Comparison of ENCODE assay signal across 8 mouse cellular contexts in the genomic region with DNA sequence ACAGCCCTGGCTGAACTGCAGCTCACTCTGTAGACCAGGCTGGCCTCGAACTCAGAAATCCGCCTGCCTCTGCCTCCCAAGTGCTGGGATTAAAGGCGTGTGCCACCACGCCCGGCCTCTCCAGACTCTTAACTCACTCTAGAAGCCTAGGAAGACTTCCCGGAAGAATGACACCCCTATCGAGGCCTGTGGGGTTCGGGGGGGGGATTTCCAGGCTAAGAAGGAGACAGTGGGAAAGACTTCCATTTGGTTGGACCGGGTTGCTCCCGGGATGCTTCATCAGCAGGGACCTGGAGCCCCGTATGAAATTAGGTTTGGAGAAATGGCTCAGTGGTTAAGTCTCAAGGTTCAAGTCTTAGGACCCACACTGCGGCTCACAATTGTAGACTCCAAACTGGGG. TPM values are rescaled to one million over a fixed set of nuclear protein-coding genes. Genes with fewer than 3 reads are reported as not detected.
A peak's percentile ranks its signal among the peaks of the same experiment; 100 is the strongest.
DNase-seq lines count a peak whose midpoint lies in the region; ATAC-seq and TF ChIP-seq lines count a peak whose summit lies in the region.

No protein-coding gene starts in this region.

- H3K4me3 ChIP-seq in cerebellum, adult 2 months (replicated peaks; ENCODE audit: insufficient read depth, low read depth, low read length) = peak overlapping the region; percentile 82
- peak overlapping the region; percentile 72 for H3K4me3 ChIP-seq in C2C12 (ENCODE audit: insufficient read depth, poor library complexity, severe bottlenecking)
- H3K4me3 ChIP-seq in heart, postnatal 0 days (ENCODE audit: low read depth, low read length) = peak overlapping the region; percentile 71
- peak overlapping the region; percentile 61; the same call in 1 of the 2 replicates for H3K4me3 ChIP-seq in liver, postnatal 0 days (ENCODE audit: low read depth, low read length)

- H3K27ac ChIP-seq in cerebellum, adult 2 months (ENCODE audit: insufficient read depth, low read length) = no peak overlapping the region
- H3K27ac ChIP-seq in heart, postnatal 0 days (ENCODE audit: low read depth) = no peak overlapping the region
- peak overlapping the region; percentile 49; the same call in 1 of the 2 replicates for H3K27ac ChIP-seq in liver, postnatal 0 days (ENCODE audit: low read depth)

- no peaks in the 10 kb centered on the region for H3K9me3 ChIP-seq in heart, postnatal 0 days (replicated peaks; ENCODE audit: control insufficient read depth, low read length)
- no peaks in the 10 kb centered on the region for H3K9me3 ChIP-seq in liver, postnatal 0 days (ENCODE audit: low read length)

- no peak for TF ChIP-seq EP300 in heart, postnatal 0 days (IDR thresholded peaks at IDR 0.05; ENCODE audit: low read depth)
- TF ChIP-seq EP300 in liver, postnatal 0 days (IDR thresholded peaks at IDR 0.05; ENCODE audit: low read depth) = no peak

- no peak overlapping the region for H3K9ac ChIP-seq in heart, postnatal 0 days (replicated peaks; ENCODE audit: low read depth, low read length)
- H3K9ac ChIP-seq in liver, postnatal 0 days (replicated peaks) = peak overlapping the region; percentile 49

- TF ChIP-seq POLR2A in cerebellum, adult 2 months (IDR thresholded peaks at IDR 0.05; ENCODE audit: borderline replicate concordance, insufficient read depth, low read length) = no peak

- no peak for TF ChIP-seq CTCF in cerebellum, adult 2 months (IDR thresholded peaks at IDR 0.05; ENCODE audit: borderline replicate concordance, insufficient read depth, low read depth, low read length)
- TF ChIP-seq CTCF in C2C12 (IDR thresholded peaks at IDR 0.05; ENCODE audit: control insufficient read depth, insufficient read depth, insufficient read length) = no peak
- no peak for TF ChIP-seq CTCF in heart, postnatal 0 days (IDR thresholded peaks at IDR 0.05; ENCODE audit: low read depth)
- TF ChIP-seq CTCF in liver, postnatal 0 days (IDR thresholded peaks at IDR 0.05; ENCODE audit: low read depth) = no peak

- no peak overlapping the region for H3ac ChIP-seq in C2C12 (ENCODE audit: control insufficient read depth, insufficient read length, low read depth)

- H3K36me3 ChIP-seq in C2C12 (ENCODE audit: control insufficient read depth, insufficient read depth) = peaks cover 8% of the 10 kb centered on the region
- H3K36me3 ChIP-seq in heart, postnatal 0 days (replicated peaks; ENCODE audit: control insufficient read depth, insufficient read depth, low read length) = no peaks in the 10 kb centered on the region
- no peaks in the 10 kb centered on the region for H3K36me3 ChIP-seq in liver, postnatal 0 days (replicated peaks; ENCODE audit: insufficient read depth, low read length)

- ATAC-seq in heart, postnatal 0 days (ENCODE audit: insufficient read depth, low read depth) = no peak
- ATAC-seq in liver, postnatal 0 days = no peak
- ATAC-seq in erythroid progenitor cell, adult 5-6 weeks (replicated peaks; ENCODE audit: low FRiP score, poor library complexity, severe bottlenecking) = no peak

- H3K27me3 ChIP-seq in cerebellum, adult 2 months (ENCODE audit: control insufficient read depth, insufficient read depth, low read length) = no peaks in the 10 kb centered on the region
- no peaks in the 10 kb centered on the region for H3K27me3 ChIP-seq in C2C12 (ENCODE audit: control insufficient read depth, insufficient read depth, insufficient read length)
- H3K27me3 ChIP-seq in heart, postnatal 0 days (ENCODE audit: control insufficient read depth, insufficient read depth, low read length) = no peaks in the 10 kb centered on the region
- no peaks in the 10 kb centered on the region for H3K27me3 ChIP-seq in liver, postnatal 0 days (ENCODE audit: insufficient read depth, low read length)

- peaks cover 12% of the 10 kb centered on the region for H3K79me3 ChIP-seq in C2C12 (ENCODE audit: low read depth)

- DNase-seq in cerebellum, adult 2 months = no peak
- no peak for DNase-seq in cerebellum, postnatal 14 days
- no peak for DNase-seq in heart, postnatal 0 days (ENCODE audit: low spot score)
- no peak for DNase-seq in liver, postnatal 0 days
- no peak for DNase-seq in cerebellum, adult 9-11 months
- DNase-seq in B cell, adult 2 months = no peak

- 77% methylated on average over 12 of the region's 12 CpGs for WGBS in cerebellum, adult 2 months
- 79% methylated on average over 12 of the region's 12 CpGs for WGBS in heart, postnatal 0 days
- WGBS in liver, postnatal 0 days (ENCODE audit: insufficient replicate concordance) = 83% methylated on average over 12 of the region's 12 CpGs

- peak overlapping the region; percentile 97 for H3K4me2 ChIP-seq in heart, postnatal 0 days (ENCODE audit: low read depth, low read length)
- peak overlapping the region; percentile 96 for H3K4me2 ChIP-seq in liver, postnatal 0 days (ENCODE audit: low read depth, low read length)

- peaks cover 21% of the 10 kb centered on the region for H3K79me2 ChIP-seq in C2C12 (ENCODE audit: control insufficient read depth, insufficient read depth)

- peaks cover 4% of the 10 kb centered on the region; the same call in 1 of the 2 replicates for H3K4me1 ChIP-seq in cerebellum, adult 2 months (ENCODE audit: control insufficient read depth, insufficient read depth, low read length)
- peaks cover 9% of the 10 kb centered on the region; the same call in 1 of the 2 replicates for H3K4me1 ChIP-seq in heart, postnatal 0 days (ENCODE audit: control insufficient read depth, insufficient read depth)
- peaks cover 28% of the 10 kb centered on the region for H3K4me1 ChIP-seq in liver, postnatal 0 days (ENCODE audit: insufficient read depth)

TF ChIP-seq in C2C12, 6 proteins besides CTCF, POLR2A, EP300 and RAD21:
- no peak for TF ChIP-seq MAX (IDR thresholded peaks at IDR 0.05)

RNA-seq across cellular contexts. Expression of a gene that starts 9.3 kb away (rescaled TPM):
- 19.2 and 19.7 TPM in 2 replicates for polyA plus RNA-seq in cerebellum, adult 2 months (2012; rRNA removed)
- polyA plus RNA-seq in C2C12 (2012; fragmentation: generic; extraction: Trizol) = 26.7 TPM
- 13.6 and 14.5 TPM in 2 replicates for total RNA-seq in heart, postnatal 0 days (2014; rRNA removed; ENCODE audit: low replicate concordance)
- 8.5 and 10.9 TPM in 2 replicates for polyA plus RNA-seq in heart, postnatal 0 days (2015; fragmentation: Nextera tagmentation; extraction: Ambion mirVana)
- 85.3 and 95.9 TPM in 2 replicates for polyA plus RNA-seq in liver, postnatal 0 days (2015; fragmentation: Nextera tagmentation; extraction: Ambion mirVana)
- not detected in 2 replicates for total RNA-seq in erythroid progenitor cell, adult 5-6 weeks (2015; ENCODE audit: low replicate concordance)
- 1.5 and 3.7 TPM in 2 replicates for total RNA-seq in erythroid progenitor cell, adult 5-6 weeks (2017; ENCODE audit: low replicate concordance)

RNA-seq across cellular contexts. Expression of a gene that starts 18.2 kb away (rescaled TPM):
- polyA plus RNA-seq in cerebellum, adult 2 months (2012; rRNA removed) = 170 and 186 TPM in 2 replicates
- polyA plus RNA-seq in C2C12 (2012; fragmentation: generic; extraction: Trizol) = 112 TPM
- total RNA-seq in heart, postnatal 0 days (2014; rRNA removed; ENCODE audit: low replicate concordance) = 42.4 and 58.4 TPM in 2 replicates
- 33.1 and 35.5 TPM in 2 replicates for polyA plus RNA-seq in heart, postnatal 0 days (2015; fragmentation: Nextera tagmentation; extraction: Ambion mirVana)
- polyA plus RNA-seq in liver, postnatal 0 days (2015; fragmentation: Nextera tagmentation; extraction: Ambion mirVana) = 49.5 and 53.7 TPM in 2 replicates
- total RNA-seq in erythroid progenitor cell, adult 5-6 weeks (2015; ENCODE audit: low replicate concordance) = 17.2 and 33.9 TPM in 2 replicates
- 26.2 and 29.3 TPM in 2 replicates for total RNA-seq in erythroid progenitor cell, adult 5-6 weeks (2017; ENCODE audit: low replicate concordance)

RNA-seq across cellular contexts. Expression of a gene that starts 26.2 kb away (rescaled TPM):
- 47.0 and 53.2 TPM in 2 replicates for polyA plus RNA-seq in cerebellum, adult 2 months (2012; rRNA removed)
- polyA plus RNA-seq in C2C12 (2012; fragmentation: generic; extraction: Trizol) = 0.50 TPM
- 17.0 and 26.2 TPM in 2 replicates for total RNA-seq in heart, postnatal 0 days (2014; rRNA removed; ENCODE audit: low replicate concordance)
- polyA plus RNA-seq in heart, postnatal 0 days (2015; fragmentation: Nextera tagmentation; extraction: Ambion mirVana) = 22.9 and 24.2 TPM in 2 replicates
- 7.6 and 8.3 TPM in 2 replicates for polyA plus RNA-seq in liver, postnatal 0 days (2015; fragmentation: Nextera tagmentation; extraction: Ambion mirVana)
- 8.6 and 10.5 TPM in 2 replicates for total RNA-seq in erythroid progenitor cell, adult 5-6 weeks (2015; ENCODE audit: low replicate concordance)
- 1.5 and 3.3 TPM in 2 replicates for total RNA-seq in erythroid progenitor cell, adult 5-6 weeks (2017; ENCODE audit: low replicate concordance)

RNA-seq across cellular contexts. Expression of a gene that starts 46.1 kb away (rescaled TPM):
- 5.6 and 7.7 TPM in 2 replicates for polyA plus RNA-seq in cerebellum, adult 2 months (2012; rRNA removed)
- not detected for polyA plus RNA-seq in C2C12 (2012; fragmentation: generic; extraction: Trizol)
- total RNA-seq in heart, postnatal 0 days (2014; rRNA removed; ENCODE audit: low replicate concordance) = not detected in 2 replicates
- 0.15 TPM in 1 of 2 replicates, not detected in the other for polyA plus RNA-seq in heart, postnatal 0 days (2015; fragmentation: Nextera tagmentation; extraction: Ambion mirVana)
- not detected in 2 replicates for polyA plus RNA-seq in liver, postnatal 0 days (2015; fragmentation: Nextera tagmentation; extraction: Ambion mirVana)
- total RNA-seq in erythroid progenitor cell, adult 5-6 weeks (2015; ENCODE audit: low replicate concordance) = not detected in 2 replicates
- total RNA-seq in erythroid progenitor cell, adult 5-6 weeks (2017; ENCODE audit: low replicate concordance) = not detected in 2 replicates

RNA-seq across cellular contexts. Expression of a gene that starts 48.3 kb away (rescaled TPM):
- polyA plus RNA-seq in cerebellum, adult 2 months (2012; rRNA removed) = 28.0 and 31.6 TPM in 2 replicates
- polyA plus RNA-seq in C2C12 (2012; fragmentation: generic; extraction: Trizol) = 1.1 TPM
- 123 and 148 TPM in 2 replicates for total RNA-seq in heart, postnatal 0 days (2014; rRNA removed; ENCODE audit: low replicate concordance)
- polyA plus RNA-seq in heart, postnatal 0 days (2015; fragmentation: Nextera tagmentation; extraction: Ambion mirVana) = 133 and 137 TPM in 2 replicates
- 29.9 and 30.2 TPM in 2 replicates for polyA plus RNA-seq in liver, postnatal 0 days (2015; fragmentation: Nextera tagmentation; extraction: Ambion mirVana)
- 5.4 and 15.5 TPM in 2 replicates for total RNA-seq in erythroid progenitor cell, adult 5-6 weeks (2015; ENCODE audit: low replicate concordance)
- 0.64 and 1.4 TPM in 2 replicates for total RNA-seq in erythroid progenitor cell, adult 5-6 weeks (2017; ENCODE audit: low replicate concordance)
